Mouse (Mus musculus) fibroblast of lung, adult 2 months (primary cell): ENCODE data around the gene Otub1.
A peak's percentile ranks its signal among the peaks of the same experiment; 100 is the strongest.

Experiments
- DNase-seq: peaks from one replicate; pipeline ENCODE4 v3.0.0-alpha.2; 2011; ENCODE audit warnings: low read depth

The Otub1 gene

GRCm38 (mm10) chr19:7205753-7206736 is at the start of gene Otub1:
Otub1 (minus strand) TSS chr19:7206316.
- DNase-seq, result peak; percentile 90

- no peak for DNase-seq
Observed at GRCm38 (mm10) chr19:7246021-7246420, 39.9 kb upstream of the Otub1 start.

GRCm38 (mm10) chr19:7240782-7241690 is 34.9 kb upstream of the Otub1 start, which contains the start of gene Naa40:
Naa40 (minus strand) TSS chr19:7241183.
- DNase-seq, result peak; percentile 81

- no peak for DNase-seq
Observed at GRCm38 (mm10) chr19:7240291-7240690, 34.2 kb upstream of the Otub1 start.

GRCm38 (mm10) chr19:7239574-7239973 is 33.5 kb upstream of the Otub1 start:
- no peak for DNase-seq

GRCm38 (mm10) chr19:7236742-7237141 is 30.6 kb upstream of the Otub1 start:
- no peak for DNase-seq

- DNase-seq, result no peak
Observed at GRCm38 (mm10) chr19:7236011-7236410, 29.9 kb upstream of the Otub1 start.

DNA sequence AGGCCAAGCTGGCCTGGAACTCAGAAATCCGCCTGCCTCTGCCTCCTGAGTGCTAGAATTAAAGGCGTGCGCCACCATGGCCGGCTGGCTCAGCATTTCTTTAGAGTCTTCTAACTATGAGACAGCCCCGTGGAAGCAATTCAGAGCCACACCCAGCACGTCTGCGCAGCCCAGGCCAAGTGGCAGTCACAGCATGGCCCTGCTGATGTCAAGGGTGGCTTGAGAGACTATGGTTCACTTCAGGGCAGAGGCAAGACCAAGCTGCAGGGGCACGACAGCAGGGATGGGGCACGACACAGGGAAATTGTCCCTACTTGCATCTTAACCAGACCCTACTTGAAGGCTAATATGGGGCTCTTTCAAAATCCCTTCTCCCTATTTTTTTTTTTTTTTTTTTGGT is 29.3 kb upstream of the Otub1 start:
- no peak for DNase-seq

DNA sequence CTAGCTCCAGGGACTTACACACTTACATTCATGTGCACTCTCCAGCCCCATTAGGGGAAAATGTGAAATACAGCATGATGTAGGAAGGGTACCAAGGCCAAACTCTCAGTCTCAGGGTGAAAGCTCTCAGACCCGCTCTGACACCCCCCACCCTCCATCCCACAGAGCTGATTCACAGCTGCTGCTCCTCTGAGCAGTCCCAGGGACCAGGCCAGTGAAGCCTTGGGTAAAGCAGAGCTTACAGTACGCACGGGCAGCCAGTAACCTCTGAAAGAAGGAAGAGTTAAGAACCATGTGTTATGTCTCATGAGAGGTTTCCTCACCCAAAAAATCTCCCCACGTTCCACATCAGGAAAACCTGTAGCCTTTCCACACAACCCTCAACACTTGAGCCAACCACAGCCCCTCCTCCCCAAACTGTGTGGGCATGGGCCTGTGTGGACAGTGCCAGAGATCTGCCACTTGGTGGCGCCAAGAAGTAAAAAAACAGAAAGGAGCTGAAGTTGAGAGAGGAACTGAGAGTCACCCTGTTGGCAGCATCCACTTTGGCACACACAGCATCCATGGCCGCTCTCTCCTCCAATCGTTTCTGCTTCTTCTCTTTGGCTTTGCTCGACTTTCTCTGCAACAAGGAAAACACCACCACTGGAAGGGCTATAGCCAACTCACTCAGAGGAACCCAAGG is 28.6 kb upstream of the Otub1 start:
- DNase-seq, result peak; percentile 63

- DNase-seq, result no peak
Observed at GRCm38 (mm10) chr19:7226511-7226914, 20.4 kb upstream of the Otub1 start.

DNA sequence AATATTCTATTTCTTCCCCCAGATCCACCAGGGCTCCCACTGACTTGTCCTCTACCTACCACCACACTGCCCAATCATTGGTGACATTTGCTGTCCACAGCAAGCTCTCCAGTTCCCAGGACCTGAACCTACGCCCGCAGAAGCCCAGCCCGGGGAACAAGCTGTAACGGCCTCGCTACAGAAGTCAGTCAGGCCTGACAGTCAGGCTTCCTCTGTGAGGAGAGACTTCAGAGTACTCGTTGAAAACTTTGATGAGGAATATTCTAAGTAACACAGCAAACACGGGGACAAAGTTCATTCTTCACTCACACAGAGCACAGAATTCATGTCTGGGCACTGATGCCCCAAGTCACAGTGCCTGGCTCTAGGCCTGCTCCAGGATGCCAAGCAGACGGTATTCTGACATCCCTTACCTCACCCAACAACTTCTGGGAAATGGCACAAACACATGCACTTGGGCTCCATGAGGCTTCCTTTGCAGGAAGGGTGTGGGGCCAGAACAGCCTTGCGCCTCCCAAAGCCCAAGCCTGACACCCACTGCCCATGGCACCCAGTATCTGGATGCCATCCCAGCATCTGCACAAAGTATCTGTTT is 19.1 kb upstream of the Otub1 start:
- DNase-seq, result no peak

DNA sequence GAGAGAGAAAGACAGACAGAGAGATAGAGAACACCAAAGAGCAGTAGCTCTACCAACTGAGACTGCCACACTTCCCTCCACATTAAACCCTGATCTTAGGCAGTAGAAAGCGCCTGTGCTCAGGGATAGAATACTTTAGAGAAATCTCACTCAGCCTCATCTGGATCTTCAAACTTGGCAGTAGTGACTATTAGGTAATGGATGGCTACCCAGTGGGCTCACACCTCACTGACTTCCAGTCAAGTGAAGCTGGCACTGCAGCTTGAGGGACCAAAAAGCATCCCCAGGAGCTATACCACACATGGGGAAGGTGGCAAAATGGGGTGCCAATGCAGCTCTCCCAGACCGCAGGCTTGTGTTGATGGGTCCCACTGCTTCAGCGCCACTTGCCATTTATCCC is 18.1 kb upstream of the Otub1 start:
- DNase-seq, result no peak

- no peak for DNase-seq
Observed at GRCm38 (mm10) chr19:7223488-7223887, 17.4 kb upstream of the Otub1 start.

GRCm38 (mm10) chr19:7222196-7222595 is 16.1 kb upstream of the Otub1 start:
- no peak for DNase-seq

- no peak for DNase-seq
Observed at GRCm38 (mm10) chr19:7218753-7219152, 12.6 kb upstream of the Otub1 start.

DNA sequence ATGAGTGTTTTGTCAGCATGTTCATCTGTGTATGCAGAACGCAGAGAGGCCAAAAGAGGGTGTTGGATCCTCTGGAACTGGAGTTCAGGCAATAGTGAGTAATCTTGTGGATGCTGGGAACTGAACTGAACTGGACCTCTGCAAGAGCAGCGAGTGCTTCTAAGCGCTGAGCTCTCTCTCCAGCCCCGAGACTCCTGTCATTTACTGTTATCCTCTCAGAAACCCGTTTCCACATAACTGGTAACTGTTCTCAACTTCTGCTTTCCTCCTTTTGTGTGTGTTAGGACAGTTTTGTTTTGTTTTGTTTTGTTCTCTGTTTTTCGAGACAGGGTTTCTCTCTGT is 11.8 kb upstream of the Otub1 start:
- DNase-seq, result no peak

GRCm38 (mm10) chr19:7217162-7217925 is 11.2 kb upstream of the Otub1 start, which contains the start of gene Cox8a:
Cox8a (minus strand) TSS chr19:7217616.
- DNase-seq, result peak; percentile 98

GRCm38 (mm10) chr19:7214484-7214883 is 8.4 kb upstream of the Otub1 start:
- DNase-seq, result no peak

DNA sequence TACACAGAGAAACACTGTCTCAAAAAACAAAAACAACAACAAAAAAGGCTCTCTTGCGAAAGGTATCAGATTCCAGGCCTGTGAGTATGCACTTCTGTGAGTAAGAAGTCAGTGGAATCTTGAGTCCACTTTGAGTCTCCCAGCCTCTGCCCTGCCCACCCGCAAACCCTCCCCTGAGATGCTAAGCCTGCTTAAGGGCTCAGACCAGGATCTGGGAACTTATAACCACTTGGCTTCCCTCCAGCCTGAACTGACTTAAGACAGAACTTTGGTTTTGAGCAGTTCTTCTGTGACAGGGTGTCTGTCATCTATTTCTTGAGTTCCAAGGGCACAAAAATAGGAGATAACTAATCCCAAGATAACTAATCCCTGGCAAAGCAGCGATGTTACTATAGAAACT is 6.9 kb upstream of the Otub1 start:
- no peak for DNase-seq

GRCm38 (mm10) chr19:7212216-7212615 is 6.1 kb upstream of the Otub1 start:
- DNase-seq, result no peak
